In the genomic region with DNA sequence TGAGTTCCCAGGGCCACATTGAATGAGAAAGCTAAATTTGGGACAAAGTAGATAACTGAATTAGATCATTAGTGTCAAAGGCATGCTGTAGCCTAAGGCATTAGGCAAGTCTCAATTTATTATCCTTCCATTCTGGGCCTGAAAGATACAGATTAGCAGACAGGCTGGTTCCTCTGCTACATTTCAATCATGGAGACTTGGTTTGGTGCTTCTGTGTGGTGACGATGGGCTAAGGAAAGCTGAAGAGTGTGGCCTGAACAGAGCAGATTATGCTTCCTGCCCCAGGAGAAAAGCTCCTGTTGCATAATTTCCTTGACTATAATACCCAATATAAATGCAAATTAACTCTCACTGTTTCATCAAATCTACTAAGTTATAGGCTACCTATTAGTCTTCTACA, we compare ENCODE assay signal across 18 mouse cellular contexts. TPM values are rescaled to one million over a fixed set of nuclear protein-coding genes. Genes with fewer than 3 reads are reported as not detected.
DNase-seq lines count a peak whose midpoint lies in the region; ATAC-seq lines count a peak whose summit lies in the region.
"Had no signal": no experiment of that assay in that cellular context is flagged by ENCODE, and none has a peak within 500 bp of the region (broad histone marks: within the 10 kb centered on the region; RNA-seq: fewer than 3 reads in every experiment).

No protein-coding gene starts in this region.

- no peaks in the 10 kb centered on the region for H3K36me3 ChIP-seq in midbrain, embryonic 11.5 days (ENCODE audit: control insufficient read depth, insufficient read depth, low read length)
- no peaks in the 10 kb centered on the region for H3K36me3 ChIP-seq in midbrain, embryonic 10.5 days
- H3K36me3 ChIP-seq in midbrain, embryonic 12.5 days = no peaks in the 10 kb centered on the region
- no peaks in the 10 kb centered on the region for H3K36me3 ChIP-seq in midbrain, embryonic 16.5 days (ENCODE audit: control insufficient read depth, insufficient read depth, low read length)
- H3K36me3 ChIP-seq: embryonic facial prominence, embryonic 13.5 days; heart, embryonic 12.5 days had no signal

- 57% methylated on average over 1 of the region's 1 CpGs for WGBS in midbrain, embryonic 11.5 days
- 69% methylated on average over 1 of the region's 1 CpGs for WGBS in midbrain, embryonic 10.5 days
- 39% methylated on average over 1 of the region's 1 CpGs for WGBS in midbrain, embryonic 12.5 days
- WGBS in midbrain, embryonic 16.5 days = 38% methylated on average over 1 of the region's 1 CpGs

- H3K4me2 ChIP-seq in midbrain, embryonic 11.5 days = no peak overlapping the region
- H3K4me2 ChIP-seq in midbrain, embryonic 12.5 days (replicated peaks) = no peak overlapping the region
- no peak overlapping the region for H3K4me2 ChIP-seq in midbrain, embryonic 16.5 days (ENCODE audit: low read length)
- H3K4me2 ChIP-seq: embryonic facial prominence, embryonic 13.5 days; forebrain, embryonic 13.5 days; heart, embryonic 12.5 days; hindbrain, embryonic 15.5 days had no signal

- no peak for DNase-seq in midbrain, embryonic 11.5 days (ENCODE audit: low spot score, missing footprints)
- DNase-seq in midbrain, embryonic 10.5 days (ENCODE audit: low spot score) = no peak
- DNase-seq in thymus, postnatal 10 days (ENCODE audit: low spot score in 2 of 2) = no peak
- no peak for DNase-seq in layer of hippocampus, postnatal 36 days
- DNase-seq: adrenal gland, postnatal 10 days; cerebellum, adult 11-12 months; cerebellum, adult 9-10 months; cerebellum, postnatal 36 days; forebrain, postnatal 0 days; gastrocnemius, postnatal 14 days; heart, adult 2 months had no signal

- H3K27ac ChIP-seq in midbrain, embryonic 11.5 days (ENCODE audit: low read depth, low read length) = no peak overlapping the region
- no peak overlapping the region; the same call in 1 of the 2 replicates for H3K27ac ChIP-seq in midbrain, embryonic 10.5 days (replicated peaks)
- 0 out of 2 replicates have a peak overlapping the region, but pooled peaks have one; percentile 30 for H3K27ac ChIP-seq in midbrain, embryonic 12.5 days (replicated peaks)
- peak overlapping the region; percentile 53; the same call in 1 of the 2 replicates for H3K27ac ChIP-seq in midbrain, embryonic 16.5 days (ENCODE audit: low read length)
- H3K27ac ChIP-seq: forebrain, embryonic 13.5 days; heart, adult 2 months; hindbrain, embryonic 15.5 days had no signal

- no peaks in the 10 kb centered on the region for H3K9me3 ChIP-seq in midbrain, embryonic 11.5 days (ENCODE audit: control insufficient read depth, low read length)
- no peaks in the 10 kb centered on the region for H3K9me3 ChIP-seq in midbrain, embryonic 10.5 days (replicated peaks)
- H3K9me3 ChIP-seq in midbrain, embryonic 12.5 days = no peaks in the 10 kb centered on the region
- no peaks in the 10 kb centered on the region for H3K9me3 ChIP-seq in midbrain, embryonic 16.5 days (replicated peaks; ENCODE audit: control insufficient read depth, low read length, poor library complexity, severe bottlenecking)
- H3K9me3 ChIP-seq: embryonic facial prominence, embryonic 13.5 days; forebrain, embryonic 13.5 days; heart, embryonic 12.5 days; hindbrain, embryonic 15.5 days had no signal

- H3K9ac ChIP-seq in midbrain, embryonic 11.5 days (ENCODE audit: low read length) = no peak overlapping the region
- H3K9ac ChIP-seq in midbrain, embryonic 12.5 days (replicated peaks) = no peak overlapping the region
- no peak overlapping the region for H3K9ac ChIP-seq in midbrain, embryonic 16.5 days (ENCODE audit: low read depth, low read length)
- H3K9ac ChIP-seq: embryonic facial prominence, embryonic 13.5 days; forebrain, embryonic 13.5 days; forebrain, postnatal 0 days; heart, embryonic 12.5 days; hindbrain, embryonic 15.5 days had no signal

- H3K27me3 ChIP-seq in midbrain, embryonic 11.5 days (ENCODE audit: control insufficient read depth, insufficient read depth, low read length) = no peaks in the 10 kb centered on the region
- no peaks in the 10 kb centered on the region for H3K27me3 ChIP-seq in midbrain, embryonic 10.5 days (ENCODE audit: low read depth, poor library complexity, severe bottlenecking)
- no peaks in the 10 kb centered on the region for H3K27me3 ChIP-seq in midbrain, embryonic 12.5 days
- no peaks in the 10 kb centered on the region for H3K27me3 ChIP-seq in midbrain, embryonic 16.5 days (ENCODE audit: control insufficient read depth, insufficient read depth, low read depth, low read length)
- H3K27me3 ChIP-seq: embryonic facial prominence, embryonic 13.5 days; forebrain, embryonic 13.5 days; heart, embryonic 12.5 days; hindbrain, embryonic 15.5 days had no signal

- H3K4me1 ChIP-seq in midbrain, embryonic 11.5 days (ENCODE audit: control insufficient read depth, insufficient read depth, low read length) = peaks cover 12% of the 10 kb centered on the region
- H3K4me1 ChIP-seq in midbrain, embryonic 10.5 days = peaks cover 37% of the 10 kb centered on the region
- peaks cover 35% of the 10 kb centered on the region for H3K4me1 ChIP-seq in midbrain, embryonic 12.5 days
- peaks cover 43% of the 10 kb centered on the region for H3K4me1 ChIP-seq in midbrain, embryonic 16.5 days (ENCODE audit: control insufficient read depth, insufficient read depth, low read length)

- ATAC-seq in midbrain, embryonic 11.5 days (ENCODE audit: low FRiP score) = 0 out of 2 replicates have a peak, but pooled peaks have one; percentile 24
- peak; percentile 32 for ATAC-seq in midbrain, embryonic 12.5 days (ENCODE audit: low FRiP score, low read depth)
- peak; percentile 59 for ATAC-seq in midbrain, embryonic 16.5 days
- ATAC-seq: forebrain, embryonic 13.5 days; forebrain, postnatal 0 days; inflammation-experienced regulatory T-cells, adult 6 months had no signal

- no peak overlapping the region for H3K4me3 ChIP-seq in midbrain, embryonic 11.5 days (ENCODE audit: low read depth, low read length)
- H3K4me3 ChIP-seq in midbrain, embryonic 10.5 days = no peak overlapping the region
- no peak overlapping the region for H3K4me3 ChIP-seq in midbrain, embryonic 12.5 days
- H3K4me3 ChIP-seq in midbrain, embryonic 16.5 days (ENCODE audit: low read depth, low read length) = no peak overlapping the region
- H3K4me3 ChIP-seq: embryonic facial prominence, embryonic 13.5 days; forebrain, embryonic 13.5 days; heart, adult 2 months; heart, embryonic 12.5 days; hindbrain, embryonic 15.5 days had no signal

RNA-seq across cellular contexts. Expression of a gene that starts 31.7 kb away (rescaled TPM):
- 301 and 323 TPM in 2 replicates for polyA plus RNA-seq in midbrain, embryonic 11.5 days (2014; fragmentation: Nextera tagmentation; extraction: Ambion mirVana)
- 131 and 203 TPM in 2 replicates for polyA plus RNA-seq in midbrain, embryonic 10.5 days (2016; fragmentation: Nextera tagmentation; extraction: Ambion mirVana)
- polyA plus RNA-seq in midbrain, embryonic 12.5 days (2016; fragmentation: Nextera tagmentation; extraction: Ambion mirVana) = 356 and 360 TPM in 2 replicates
- 1,781 and 1,991 TPM in 2 replicates for polyA plus RNA-seq in midbrain, embryonic 16.5 days (2015; fragmentation: Nextera tagmentation; extraction: Ambion mirVana)
- total RNA-seq in layer of hippocampus, postnatal 36 days (2021) = 100 to 1,000 TPM; 185 to 211 TPM
- polyA plus RNA-seq: inflammation-experienced regulatory T-cells, adult 6 months had no signal

Comparison
In these comparisons a context has a peak if more than half of its experiments do, and no peak if none do; other contexts are left out.
1. H3K27ac ChIP-seq: peak in midbrain, embryonic 12.5 days (single experiment) and midbrain, embryonic 16.5 days (single experiment); none in midbrain, embryonic 11.5 days (single experiment) and midbrain, embryonic 10.5 days (single experiment).
2. Peak in every context shown above with its lines, with median percentiles within 50 percentile points of each other: ATAC-seq.